Mouse (Mus musculus) cerebellum, adult 2 months (tissue): ENCODE data around the gene Mapk10. TPM values are rescaled to one million over a fixed set of nuclear protein-coding genes. Genes with fewer than 3 reads are reported as not detected.

Experiments
- DNase-seq, 2 experiments: peaks; one replicate each; pipeline ENCODE4 v3.0.0; 2021
- H3K27ac ChIP-seq: fragments of 200-500 bp; 2 replicates; pipeline ENCODE4 v1.5.1; 2012; ENCODE audit warnings: low read length, control low read depth, inconsistent platforms; ENCODE audit not compliant: insufficient read depth
- H3K27me3 ChIP-seq: fragments of 200-500 bp; 2 replicates; pipeline ENCODE4 v1.6.1; 2012; ENCODE audit warnings: inconsistent platforms, mild to moderate bottlenecking, low read length, moderate library complexity; ENCODE audit not compliant: control insufficient read depth, insufficient read depth
- H3K4me1 ChIP-seq: fragments of 200-500 bp; 2 replicates; pipeline ENCODE4 v1.6.1; 2011; ENCODE audit warnings: low read length; ENCODE audit not compliant: control insufficient read depth, insufficient read depth
- H3K4me3 ChIP-seq: fragments of 200-500 bp; replicated peaks from 2 replicates; pipeline ENCODE3; 2011; ENCODE audit warnings: mild to moderate bottlenecking, low read depth, low read length, control low read depth; ENCODE audit not compliant: insufficient read depth
- CTCF ChIP-seq: fragments of 200-500 bp; IDR thresholded peaks from 2 replicates; pipeline ENCODE4 v1.5.1; 2011; ENCODE audit warnings: low read depth, mild to moderate bottlenecking, control low read depth, low read length, moderate library complexity, borderline replicate concordance; ENCODE audit not compliant: insufficient read depth
- POLR2A ChIP-seq: fragments of 200-500 bp; IDR thresholded peaks from 2 replicates; pipeline ENCODE4 v1.6.1; 2011; ENCODE audit warnings: low read length, control low read depth, borderline replicate concordance; ENCODE audit not compliant: insufficient read depth
- WGBS: fragments of 180-500 bp; shearing (Covaris S2); methylation state at CpG from one replicate; pipeline ENCODE4 v1.1.7; 2018; 5-methylcytosine and 5-hydroxymethylcytosine counted together
- polyA plus RNA-seq: library from polyadenylated mRNA; depleted of rRNA; stranded (reverse); fragments of >200 nt; gene quantifications from 2 replicates; pipeline ENCODE4 v1.2.3, GENCODE M21; 2012

Mapk10 gene
- polyA plus RNA-seq, 1 experiment = 167 TPM

DNA sequence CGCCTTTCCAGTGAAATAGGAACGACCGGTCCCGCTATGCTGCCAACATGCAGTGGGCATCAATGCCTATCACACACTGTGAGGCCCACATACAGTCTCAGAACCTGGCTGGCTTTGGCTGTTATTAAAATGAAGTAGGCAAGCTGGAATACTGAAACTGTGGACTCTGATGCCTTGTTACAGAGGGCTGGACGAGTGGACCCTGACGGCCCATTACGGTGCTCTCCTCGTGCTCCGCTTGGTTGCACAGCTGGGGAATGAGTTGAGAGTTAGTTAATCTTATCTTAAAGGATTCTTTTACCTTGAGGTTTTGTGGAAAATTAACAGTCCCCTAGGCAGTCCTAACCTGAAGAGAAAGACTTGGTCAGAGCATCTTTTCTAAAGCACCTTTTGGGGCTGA is 307.6 kb downstream of the Mapk10 start:
- TF ChIP-seq POLR2A (no peak), CTCF (no peak)
- Histone ChIP-seq H3K4me1 (no peaks in the 10 kb centered on the region; the same call in 1 of the 2 replicates), H3K4me3 (no peak overlapping the region), H3K27ac (no peak overlapping the region), H3K27me3 (no peaks in the 10 kb centered on the region)
- DNase-seq = no peak
- WGBS = 51% methylated on average over 9 of the region's 9 CpGs

DNA sequence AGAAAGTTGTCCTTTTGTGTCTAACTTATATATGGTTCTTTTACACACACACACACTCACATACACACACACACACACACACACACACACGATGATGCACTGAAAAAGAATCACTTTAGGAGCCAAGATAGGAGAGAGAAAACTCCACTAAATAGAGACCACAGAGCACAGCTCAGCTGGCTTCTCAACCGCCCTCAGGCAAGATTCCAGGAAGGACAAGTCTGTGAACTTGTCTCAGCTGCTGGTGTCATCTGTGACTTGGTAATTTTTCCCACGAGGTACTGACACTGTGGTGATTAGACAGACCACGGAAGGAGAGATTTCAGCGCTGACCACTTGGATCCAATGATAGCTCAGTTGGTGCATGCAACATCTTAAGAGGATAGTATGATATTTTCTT is 310.0 kb downstream of the Mapk10 start:
- WGBS = 49% methylated on average over 5 of the region's 5 CpGs
- no peak for TF ChIP-seq CTCF
- no peak for TF ChIP-seq POLR2A

DNA sequence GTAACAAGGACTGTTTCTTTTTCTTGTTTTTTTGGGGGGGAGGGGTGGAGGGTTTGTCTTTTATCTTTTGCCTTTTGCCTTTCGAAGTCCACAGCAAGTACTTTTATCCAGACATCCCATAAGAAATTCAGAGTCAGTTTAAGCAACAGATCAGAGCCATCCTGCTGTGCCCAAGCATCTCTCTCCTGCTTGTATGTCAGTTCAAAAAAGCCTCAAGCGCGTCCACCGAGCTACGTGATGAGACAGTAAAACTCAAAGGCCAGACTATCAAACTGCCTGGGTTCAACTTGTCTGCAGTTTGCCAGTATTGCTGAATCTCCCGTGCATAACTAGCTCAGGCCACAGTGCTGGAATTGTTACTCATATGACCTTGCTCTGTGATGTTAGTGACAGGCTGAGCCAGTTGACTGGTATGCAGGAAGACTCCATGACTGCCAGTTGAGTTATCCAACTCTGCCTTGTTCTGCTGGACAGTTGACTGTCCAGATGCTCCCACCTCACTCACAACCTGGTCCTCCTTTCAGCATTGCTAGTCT is 311.4 kb downstream of the Mapk10 start:
- WGBS = 36% methylated on average over 6 of the region's 6 CpGs
- no peak overlapping the region for H3K4me3 ChIP-seq
- DNase-seq = no peak
- H3K4me1 ChIP-seq = no peaks in the 10 kb centered on the region
- H3K27me3 ChIP-seq = no peaks in the 10 kb centered on the region
- no peak for TF ChIP-seq POLR2A
- no peak for TF ChIP-seq CTCF
- H3K27ac ChIP-seq = no peak overlapping the region

More for the DNA sequence above, 310.0 kb downstream of the Mapk10 start:
- DNase-seq = no peak
- Histone ChIP-seq H3K4me3 (no peak overlapping the region), H3K27me3 (no peaks in the 10 kb centered on the region), H3K4me1 (no peaks in the 10 kb centered on the region; the same call in 1 of the 2 replicates), H3K27ac (no peak overlapping the region)

DNA sequence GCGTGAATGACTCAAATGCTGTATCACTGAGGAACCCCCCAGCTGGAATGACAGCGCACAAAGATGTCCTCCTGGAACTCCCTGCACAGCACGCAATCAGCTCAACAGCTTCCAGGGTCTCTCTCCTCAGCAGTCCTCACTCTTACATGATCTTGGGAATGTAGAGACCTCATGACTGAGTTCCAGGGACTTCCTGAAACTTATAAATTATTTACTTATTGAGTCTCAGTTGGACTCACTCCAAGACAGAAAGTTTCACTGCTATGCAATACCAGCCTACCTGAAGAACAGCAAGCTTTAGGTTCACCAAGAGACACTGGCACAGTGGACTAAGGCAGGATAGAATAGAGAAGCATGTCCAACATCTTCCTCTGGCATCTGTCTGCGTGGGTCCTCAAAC is 312.8 kb downstream of the Mapk10 start:
- DNase-seq = no peak
- Histone ChIP-seq H3K4me3 (no peak overlapping the region), H3K27me3 (no peaks in the 10 kb centered on the region), H3K4me1 (no peaks in the 10 kb centered on the region), H3K27ac (no peak overlapping the region)
- TF ChIP-seq POLR2A = no peak
- 90% methylated on average over 4 of the region's 4 CpGs for WGBS

DNA sequence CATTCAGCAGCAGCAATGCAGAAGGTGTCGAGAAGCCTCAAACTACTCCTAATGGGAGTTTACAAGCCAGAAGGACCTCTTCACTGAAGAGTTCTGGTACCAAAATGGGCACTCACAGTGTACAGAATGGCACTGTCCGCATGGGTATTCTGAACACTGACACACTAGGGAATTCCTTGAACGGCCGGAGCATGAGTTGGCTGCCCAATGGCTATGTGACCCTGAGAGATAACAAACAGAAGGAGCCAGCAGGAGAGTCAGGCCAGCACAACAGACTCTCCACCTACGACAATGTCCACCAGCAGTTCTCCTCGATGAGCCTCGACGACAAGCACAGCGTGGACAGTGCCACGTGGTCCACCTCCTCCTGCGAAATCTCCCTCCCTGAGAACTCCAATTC is 318.9 kb downstream of the Mapk10 start:
- H3K27me3 ChIP-seq = no peaks in the 10 kb centered on the region; the same call in 1 of the 2 replicates
- 79% methylated on average over 11 of the region's 11 CpGs for WGBS
- H3K27ac ChIP-seq = no peak overlapping the region
- H3K4me1 ChIP-seq = no peaks in the 10 kb centered on the region
- TF ChIP-seq POLR2A = no peak
- TF ChIP-seq CTCF = no peak
- no peak overlapping the region for H3K4me3 ChIP-seq
- DNase-seq = no peak

DNA sequence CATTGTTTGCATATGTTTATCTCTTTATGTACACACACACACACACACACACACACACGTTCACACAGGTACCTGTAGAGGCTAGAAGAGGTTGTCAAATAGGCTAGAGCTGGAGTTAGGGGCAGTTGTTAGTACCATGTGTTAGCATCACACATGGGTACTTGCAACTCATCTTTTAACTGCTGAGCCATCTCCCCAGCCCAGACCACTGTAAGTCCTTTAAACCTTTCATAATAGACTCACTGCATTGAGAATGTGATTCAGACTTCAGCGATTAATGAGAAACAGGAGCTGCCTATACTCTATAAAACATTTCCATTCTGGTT is 322.0 kb downstream of the Mapk10 start:
- TF ChIP-seq POLR2A = no peak
- no peak for TF ChIP-seq CTCF
- no peak overlapping the region for H3K4me3 ChIP-seq
- no peaks in the 10 kb centered on the region for H3K4me1 ChIP-seq

DNA sequence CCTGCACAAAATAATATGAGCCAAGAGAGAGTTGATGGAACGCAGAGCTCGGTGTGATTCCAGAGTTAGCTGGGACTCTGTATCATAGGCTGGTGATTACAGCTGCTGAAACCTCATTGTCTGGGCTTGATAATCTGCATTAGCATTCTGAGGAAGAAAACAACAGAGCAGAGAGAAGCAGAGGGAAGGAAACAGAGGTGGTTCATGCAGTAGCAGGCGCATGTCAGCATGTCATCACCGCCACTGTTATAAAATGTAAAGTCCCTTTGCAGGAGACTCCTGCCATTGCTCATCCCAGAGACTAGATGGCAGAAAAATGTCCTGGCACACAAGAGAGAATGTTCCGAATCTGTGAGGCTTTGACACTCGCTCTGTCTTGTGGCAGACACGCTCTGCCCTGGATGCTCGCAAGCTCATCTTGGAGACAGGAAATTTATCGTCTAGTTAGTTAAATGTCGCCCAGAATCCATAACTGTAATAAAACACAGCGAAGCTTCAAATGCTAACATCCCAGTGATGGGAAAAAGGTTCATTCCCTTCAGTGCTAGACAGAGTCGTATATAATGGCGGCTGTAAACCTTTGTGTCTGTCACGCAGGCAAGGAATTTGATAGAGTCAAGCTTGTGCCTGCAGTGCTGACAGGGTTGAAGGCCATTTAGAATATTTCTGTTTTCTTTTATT is 322.5 kb downstream of the Mapk10 start:
- Histone ChIP-seq H3K4me3 (no peak overlapping the region), H3K4me1 (no peaks in the 10 kb centered on the region), H3K27me3 (no peaks in the 10 kb centered on the region; the same call in 1 of the 2 replicates), H3K27ac (no peak overlapping the region)
- WGBS = 86% methylated on average over 14 of the region's 14 CpGs
- TF ChIP-seq POLR2A (no peak), CTCF (no peak)
- no peak for DNase-seq

More for the DNA sequence above, 322.0 kb downstream of the Mapk10 start:
- 91% methylated on average over 2 of the region's 2 CpGs for WGBS
- Histone ChIP-seq H3K27ac (no peak overlapping the region), H3K27me3 (no peaks in the 10 kb centered on the region; the same call in 1 of the 2 replicates)
- DNase-seq = no peak

DNA sequence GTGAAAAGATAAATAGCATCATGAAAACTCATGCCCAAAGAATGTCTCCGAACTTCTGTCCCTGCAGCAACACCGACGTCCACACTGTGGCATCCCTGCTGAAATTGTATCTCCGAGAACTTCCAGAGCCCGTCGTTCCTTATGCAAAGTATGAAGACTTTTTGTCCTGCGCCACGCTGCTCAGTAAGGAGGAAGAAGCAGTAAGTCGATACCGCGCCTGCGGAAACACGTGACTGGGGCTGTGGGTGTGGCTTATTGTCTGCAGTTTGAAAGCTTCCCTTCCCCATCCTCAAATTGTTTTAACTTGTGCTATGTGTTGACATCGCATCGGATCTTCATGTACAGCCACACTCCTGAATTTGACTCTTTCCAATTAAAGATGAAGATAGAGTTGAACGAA is 335.5 kb downstream of the Mapk10 start:
- Histone ChIP-seq H3K4me3 (no peak overlapping the region), H3K27me3 (no peaks in the 10 kb centered on the region), H3K4me1 (no peaks in the 10 kb centered on the region), H3K27ac (no peak overlapping the region)
- TF ChIP-seq POLR2A = no peak
- no peak for TF ChIP-seq CTCF
- 69% methylated on average over 16 of the region's 16 CpGs for WGBS
- DNase-seq = no peak
